ENCODE assay signal across 14 mouse cellular contexts in genomic region chr3:30243776-30244275, GRCm38 (mm10).
DNase-seq lines count a peak whose midpoint lies in the region; ATAC-seq lines count a peak whose summit lies in the region.
"Had no signal": no experiment of that assay in that cellular context is flagged by ENCODE, and none has a peak within 500 bp of the region (broad histone marks: within the 10 kb centered on the region; RNA-seq: fewer than 3 reads in every experiment).

No protein-coding gene starts in this region.

- H3K36me3 ChIP-seq in kidney, embryonic 15.5 days = no peaks in the 10 kb centered on the region
- no peaks in the 10 kb centered on the region for H3K36me3 ChIP-seq in heart, embryonic 10.5 days
- no peaks in the 10 kb centered on the region for H3K36me3 ChIP-seq in limb, embryonic 12.5 days
- H3K36me3 ChIP-seq in hindbrain, embryonic 10.5 days = no peaks in the 10 kb centered on the region
- H3K36me3 ChIP-seq: embryonic facial prominence, embryonic 15.5 days; forebrain, embryonic 15.5 days; midbrain, embryonic 15.5 days had no signal

- H3K9ac ChIP-seq in kidney, embryonic 15.5 days = no peak overlapping the region
- no peak overlapping the region for H3K9ac ChIP-seq in limb, embryonic 12.5 days (replicated peaks)
- H3K9ac ChIP-seq: embryonic facial prominence, embryonic 15.5 days; forebrain, embryonic 15.5 days; midbrain, embryonic 15.5 days had no signal

- no peaks in the 10 kb centered on the region for H3K9me3 ChIP-seq in kidney, embryonic 15.5 days (replicated peaks)
- H3K9me3 ChIP-seq in heart, embryonic 10.5 days = no peaks in the 10 kb centered on the region
- H3K9me3 ChIP-seq in limb, embryonic 12.5 days = no peaks in the 10 kb centered on the region
- no peaks in the 10 kb centered on the region for H3K9me3 ChIP-seq in hindbrain, embryonic 10.5 days
- H3K9me3 ChIP-seq: embryonic facial prominence, embryonic 15.5 days; forebrain, embryonic 15.5 days; midbrain, embryonic 15.5 days had no signal

- H3K4me1 ChIP-seq in kidney, embryonic 15.5 days = peaks cover 33% of the 10 kb centered on the region
- peaks cover 22% of the 10 kb centered on the region for H3K4me1 ChIP-seq in heart, embryonic 10.5 days
- peaks cover 60% of the 10 kb centered on the region for H3K4me1 ChIP-seq in limb, embryonic 12.5 days (replicated peaks)
- peaks cover 10% of the 10 kb centered on the region for H3K4me1 ChIP-seq in hindbrain, embryonic 10.5 days (replicated peaks)
- H3K4me1 ChIP-seq: forebrain, embryonic 15.5 days; midbrain, embryonic 15.5 days had no signal

- peak; percentile 28 for DNase-seq in adrenal gland, adult 2 months
- no peak for DNase-seq in adrenal gland, postnatal 25 days
- DNase-seq in kidney, adult 8-10 months = no peak
- DNase-seq in heart, embryonic 10.5 days (ENCODE audit: low spot score) = no peak
- no peak for DNase-seq in liver
- no peak for DNase-seq in hindbrain, embryonic 10.5 days (ENCODE audit: low spot score)
- DNase-seq: cerebellum, adult 11-12 months had no signal

- no peak for ATAC-seq in kidney, embryonic 15.5 days (replicated peaks; ENCODE audit: low FRiP score)
- no peak for ATAC-seq in limb, embryonic 12.5 days (ENCODE audit: insufficient number of reproducible peaks, insufficient read depth, low FRiP score, low TSS enrichment, low read depth)
- ATAC-seq: forebrain, embryonic 15.5 days; midbrain, embryonic 15.5 days had no signal

- no peak overlapping the region for H3K4me3 ChIP-seq in kidney, embryonic 15.5 days (replicated peaks)
- H3K4me3 ChIP-seq in heart, embryonic 10.5 days = no peak overlapping the region
- H3K4me3 ChIP-seq in limb, embryonic 12.5 days (replicated peaks) = no peak overlapping the region
- H3K4me3 ChIP-seq in hindbrain, embryonic 10.5 days = no peak overlapping the region
- H3K4me3 ChIP-seq: embryonic facial prominence, embryonic 15.5 days; forebrain, embryonic 15.5 days; midbrain, embryonic 15.5 days had no signal

- H3K27ac ChIP-seq in kidney, embryonic 15.5 days = peak overlapping the region; percentile 32; the same call in 1 of the 2 replicates
- peak overlapping the region; percentile 67; the same call in 1 of the 2 replicates for H3K27ac ChIP-seq in heart, embryonic 10.5 days
- peak overlapping the region; percentile 66 for H3K27ac ChIP-seq in limb, embryonic 12.5 days
- no peak overlapping the region for H3K27ac ChIP-seq in hindbrain, embryonic 10.5 days
- H3K27ac ChIP-seq: embryonic facial prominence, embryonic 15.5 days; forebrain, embryonic 15.5 days; macrophage; midbrain, embryonic 15.5 days had no signal

- no peak overlapping the region for H3K4me2 ChIP-seq in kidney, embryonic 15.5 days
- no peak overlapping the region for H3K4me2 ChIP-seq in limb, embryonic 12.5 days
- H3K4me2 ChIP-seq: embryonic facial prominence, embryonic 15.5 days; forebrain, embryonic 15.5 days; liver, embryonic 11.5 days; midbrain, embryonic 15.5 days had no signal

- WGBS in kidney, embryonic 15.5 days = 54% methylated on average over 8 of the region's 8 CpGs
- WGBS in heart, embryonic 10.5 days = 64% methylated on average over 8 of the region's 8 CpGs
- 39% methylated on average over 8 of the region's 8 CpGs for WGBS in limb, embryonic 12.5 days
- 88% methylated on average over 8 of the region's 8 CpGs for WGBS in hindbrain, embryonic 10.5 days

- H3K27me3 ChIP-seq in kidney, embryonic 15.5 days = no peaks in the 10 kb centered on the region
- no peaks in the 10 kb centered on the region for H3K27me3 ChIP-seq in heart, embryonic 10.5 days (ENCODE audit: insufficient read depth, poor library complexity, severe bottlenecking)
- H3K27me3 ChIP-seq in limb, embryonic 12.5 days = no peaks in the 10 kb centered on the region
- H3K27me3 ChIP-seq in hindbrain, embryonic 10.5 days (ENCODE audit: insufficient read depth, poor library complexity, severe bottlenecking) = no peaks in the 10 kb centered on the region
- H3K27me3 ChIP-seq: embryonic facial prominence, embryonic 15.5 days; forebrain, embryonic 15.5 days; midbrain, embryonic 15.5 days had no signal
